Mouse (Mus musculus): ENCODE results near the gene Stk38. TPM values are rescaled to one million over a fixed set of nuclear protein-coding genes. Genes with fewer than 3 reads are reported as not detected.
"Not testable (repeated sequence)": the region's sequence is repeated elsewhere in the genome, so short reads cannot be mapped to it uniquely, and the experiment has no call there.

The Stk38 gene
- total RNA-seq, 2 experiments from 2014 or later: 43.2 to 45.8 TPM

GRCm38 (mm10) chr17:29014235-29014634 lies 6.4 kb upstream of the Stk38 start:
- no peak for DNase-seq (ENCODE audit: low spot score in 2 of 2)

- DNase-seq (ENCODE audit: low spot score in 2 of 2): no peak
Measured at GRCm38 (mm10) chr17:29009181-29009580, 1.4 kb upstream of the Stk38 start.

- DNase-seq (ENCODE audit: low spot score in 2 of 2): no peak
Measured at GRCm38 (mm10) chr17:29008326-29008650, 493 bp upstream of the Stk38 start.

GRCm38 (mm10) chr17:29007243-29007640 lies 553 bp downstream of the Stk38 start:
- DNase-seq (ENCODE audit: low spot score in 2 of 2): peak; percentile 11 to 28

GRCm38 (mm10) chr17:29006812-29007211 lies 983 bp downstream of the Stk38 start:
- DNase-seq (ENCODE audit: low spot score in 2 of 2): no peak

GRCm38 (mm10) chr17:29005002-29005401 lies 2.8 kb downstream of the Stk38 start:
- no peak for DNase-seq (ENCODE audit: low spot score in 2 of 2)

GRCm38 (mm10) chr17:29003740-29004139 lies 4.1 kb downstream of the Stk38 start:
- no peak for DNase-seq (ENCODE audit: low spot score in 2 of 2)

GRCm38 (mm10) chr17:29000465-29000864 lies 7.3 kb downstream of the Stk38 start:
- no peak for DNase-seq (ENCODE audit: low spot score in 2 of 2)

GRCm38 (mm10) chr17:28994615-28995014 lies 13.2 kb downstream of the Stk38 start:
- DNase-seq (ENCODE audit: low spot score in 2 of 2): no peak

GRCm38 (mm10) chr17:28993004-28993403 lies 14.8 kb downstream of the Stk38 start:
- DNase-seq (ENCODE audit: low spot score in 2 of 2): not testable (repeated sequence)

- peak; percentile 22 to 25 for DNase-seq (ENCODE audit: low spot score in 2 of 2)
Measured at GRCm38 (mm10) chr17:28992105-28992504, 15.7 kb downstream of the Stk38 start.

GRCm38 (mm10) chr17:28991286-28991685 lies 16.5 kb downstream of the Stk38 start:
- no peak for DNase-seq (ENCODE audit: low spot score in 2 of 2)

- DNase-seq (ENCODE audit: low spot score in 2 of 2): no peak
Measured at GRCm38 (mm10) chr17:28990060-28990459, 17.7 kb downstream of the Stk38 start.

- DNase-seq (ENCODE audit: low spot score in 2 of 2): no peak
Measured at GRCm38 (mm10) chr17:28988996-28989395, 18.8 kb downstream of the Stk38 start.

- no peak for DNase-seq (ENCODE audit: low spot score in 2 of 2)
Measured at GRCm38 (mm10) chr17:28988291-28988690, 19.5 kb downstream of the Stk38 start.

GRCm38 (mm10) chr17:28987713-28988112 lies 20.1 kb downstream of the Stk38 start:
- peak; percentile 30 to 31 for DNase-seq (ENCODE audit: low spot score in 2 of 2)

- no peak for DNase-seq (ENCODE audit: low spot score in 2 of 2)
Measured at GRCm38 (mm10) chr17:28986833-28987232, 21.0 kb downstream of the Stk38 start.

- DNase-seq (ENCODE audit: low spot score in 2 of 2): no peak
Measured at GRCm38 (mm10) chr17:28984724-28985420, 22.9 kb downstream of the Stk38 start.

GRCm38 (mm10) chr17:28982591-28982990 lies 25.2 kb downstream of the Stk38 start:
- DNase-seq (ENCODE audit: low spot score in 2 of 2): no peak

- no peak for DNase-seq (ENCODE audit: low spot score in 2 of 2)
Measured at GRCm38 (mm10) chr17:28981081-28981480, 26.7 kb downstream of the Stk38 start.

- DNase-seq (ENCODE audit: low spot score in 2 of 2): no peak
Measured at GRCm38 (mm10) chr17:28979091-28979490, 28.7 kb downstream of the Stk38 start.

- no peak for DNase-seq (ENCODE audit: low spot score in 2 of 2)
Measured at GRCm38 (mm10) chr17:28970122-28970521, 37.7 kb downstream of the Stk38 start.

GRCm38 (mm10) chr17:28967021-28967610 lies 40.7 kb downstream of the Stk38 start:
- no peak for DNase-seq (ENCODE audit: low spot score in 2 of 2)
